Mouse (Mus musculus) lung, embryonic 16.5 days (tissue): Measurements from ENCODE around the gene Vav3. TPM values are rescaled to one million over a fixed set of nuclear protein-coding genes. Genes with fewer than 3 reads are reported as not detected.
A peak's percentile ranks its signal among the peaks of the same experiment; 100 is the strongest.

Experiments
- ATAC-seq: fragments of 200-750 bp; cut with Nextera tagmentation; 2 replicates; pipeline ENCODE4 v1.8.0; 2017; ENCODE audit warnings: low read depth, mild to moderate bottlenecking, moderate library complexity
- H3K27ac ChIP-seq: fragments of 300-500 bp; sonication (generic); 2 replicates; pipeline ENCODE4 v1.5.1; 2014; ENCODE audit warnings: mild to moderate bottlenecking, control low read depth, low read length
- H3K27me3 ChIP-seq: fragments of 300-500 bp; sonication (generic); 2 replicates; pipeline ENCODE4 v1.6.1; 2014; ENCODE audit warnings: low read depth, low read length, mixed read lengths; ENCODE audit not compliant: control insufficient read depth, insufficient read depth
- H3K36me3 ChIP-seq: fragments of 300-500 bp; sonication (generic); 2 replicates; pipeline ENCODE4 v1.6.1; 2014; ENCODE audit warnings: low read length; ENCODE audit not compliant: control insufficient read depth, insufficient read depth
- H3K4me1 ChIP-seq: fragments of 300-500 bp; sonication (generic); replicated peaks from 2 replicates; pipeline ENCODE4 v1.6.1; 2014; ENCODE audit warnings: low read length, mixed read lengths; ENCODE audit not compliant: control insufficient read depth, insufficient read depth
- H3K4me2 ChIP-seq: fragments of 300-500 bp; sonication (generic); 2 replicates; pipeline ENCODE4 v1.6.1; 2014; ENCODE audit warnings: low read depth, low read length, control low read depth
- H3K4me3 ChIP-seq: fragments of 300-500 bp; sonication (generic); 2 replicates; pipeline ENCODE4 v1.5.1; 2014; ENCODE audit warnings: mild to moderate bottlenecking, low read length, control low read depth
- H3K9ac ChIP-seq: fragments of 300-500 bp; sonication (generic); 2 replicates; pipeline ENCODE4 v1.6.1; 2014; ENCODE audit warnings: low read length, control low read depth
- H3K9me3 ChIP-seq: fragments of 300-500 bp; sonication (generic); 2 replicates; pipeline ENCODE4 v1.6.1; 2016; ENCODE audit warnings: low read length; ENCODE audit not compliant: control insufficient read depth
- WGBS: fragments of 180-500 bp; shearing (Covaris S2); extraction: QIAGEN DNeasy Blood & Tissue Kit; methylation state at CpG from one replicate; pipeline ENCODE4 v1.1.7; 2014; 5-methylcytosine and 5-hydroxymethylcytosine counted together
- polyA plus RNA-seq: library from polyadenylated mRNA; unstranded; fragments of >200 nt; fragmentation: Nextera tagmentation; extraction: Ambion mirVana; gene quantifications from 2 replicates; pipeline ENCODE4 v1.2.1, GENCODE M21; 2015

Vav3 gene
- polyA plus RNA-seq, 1 experiment from 2014 or later: 6.3 TPM

DNA sequence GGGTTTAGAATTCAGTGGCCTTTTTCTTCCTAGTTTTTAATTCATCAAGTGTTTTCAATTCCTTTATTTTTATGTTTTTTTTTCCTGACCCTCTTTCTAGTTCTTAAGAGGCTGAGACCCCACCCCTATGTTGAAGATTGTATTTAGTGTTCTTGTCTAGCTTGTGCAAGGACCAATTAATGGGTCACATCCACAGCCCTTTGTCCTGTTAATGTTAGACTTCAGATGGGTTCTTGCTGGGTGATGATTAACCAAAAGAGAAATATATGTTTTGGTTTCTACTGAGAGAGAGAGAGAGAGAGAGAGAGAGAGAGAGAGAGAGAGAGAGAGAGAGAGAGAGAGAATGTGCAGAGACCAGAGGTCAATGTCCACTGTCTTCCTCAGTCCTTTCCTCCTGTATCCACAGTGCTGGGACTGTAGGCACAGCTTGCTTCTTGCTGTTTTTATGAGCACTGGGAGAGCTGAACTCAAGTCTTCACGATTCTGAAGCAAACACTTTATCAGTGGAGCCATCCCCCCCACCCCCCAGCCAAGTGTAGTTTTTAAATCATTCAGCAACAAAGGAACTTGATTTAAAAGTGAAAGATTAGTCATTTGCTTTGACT is 130.3 kb downstream of the Vav3 start:
- 55% methylated on average over 1 of the region's 1 CpGs for WGBS
- Histone ChIP-seq H3K27ac (no peak overlapping the region), H3K27me3 (no peaks in the 10 kb centered on the region), H3K4me1 (no peaks in the 10 kb centered on the region; the same call in 1 of the 2 replicates), H3K9me3 (no peaks in the 10 kb centered on the region), H3K4me3 (no peak overlapping the region), H3K36me3 (no peaks in the 10 kb centered on the region), H3K9ac (no peak overlapping the region), H3K4me2 (no peak overlapping the region)
- ATAC-seq: no peak

DNA sequence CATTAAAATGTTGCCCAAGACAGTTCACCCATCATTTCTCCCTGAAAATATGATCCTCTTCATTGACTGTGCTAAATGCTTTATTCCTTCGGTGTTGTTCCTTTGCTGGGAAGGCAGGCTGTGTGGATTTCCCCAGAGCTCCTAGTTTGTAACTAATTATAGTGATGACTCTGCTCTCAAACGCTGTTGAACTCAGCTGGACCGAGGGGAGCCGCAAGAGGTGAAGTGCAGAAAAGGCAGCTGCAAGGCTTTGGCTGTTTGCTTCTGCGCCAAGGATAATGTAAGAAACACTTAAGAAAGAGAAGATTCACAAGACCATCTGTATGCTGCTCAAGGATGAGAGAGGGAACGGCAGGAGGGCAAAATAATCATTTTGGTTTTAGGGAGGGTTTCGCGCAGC is 136.1 kb downstream of the Vav3 start:
- Histone ChIP-seq H3K27me3 (no peaks in the 10 kb centered on the region), H3K4me2 (no peak overlapping the region), H3K4me3 (no peak overlapping the region), H3K9ac (no peak overlapping the region), H3K36me3 (no peaks in the 10 kb centered on the region), H3K27ac (no peak overlapping the region), H3K9me3 (no peaks in the 10 kb centered on the region), H3K4me1 (no peaks in the 10 kb centered on the region)
- 60% methylated on average over 8 of the region's 8 CpGs for WGBS
- no peak for ATAC-seq

DNA sequence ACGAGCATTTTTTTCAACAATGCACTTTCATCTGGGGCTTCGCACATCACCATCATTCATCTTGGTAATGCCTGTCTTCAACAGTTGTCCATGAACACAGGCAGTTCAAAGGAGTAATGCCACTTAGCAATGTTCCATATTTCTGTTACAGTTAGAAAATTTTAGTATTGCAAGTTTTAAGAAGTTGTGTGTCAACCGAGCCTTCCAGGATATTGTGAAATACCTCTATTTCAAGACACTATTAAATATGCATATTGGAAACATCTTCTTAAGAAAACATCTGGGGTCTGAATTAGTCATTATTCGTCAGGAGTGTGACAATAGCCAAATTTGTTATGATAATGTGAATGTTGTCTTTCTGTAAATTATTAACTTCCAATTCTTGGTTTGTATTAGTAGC is 137.8 kb downstream of the Vav3 start:
- H3K27ac ChIP-seq: no peak overlapping the region
- no peak overlapping the region for H3K4me2 ChIP-seq
- H3K9me3 ChIP-seq: no peaks in the 10 kb centered on the region
- WGBS: 53% methylated on average over 4 of the region's 4 CpGs
- no peak overlapping the region for H3K4me3 ChIP-seq
- ATAC-seq: no peak
- no peaks in the 10 kb centered on the region for H3K27me3 ChIP-seq
- no peaks in the 10 kb centered on the region for H3K36me3 ChIP-seq
- no peaks in the 10 kb centered on the region for H3K4me1 ChIP-seq
- no peak overlapping the region for H3K9ac ChIP-seq

DNA sequence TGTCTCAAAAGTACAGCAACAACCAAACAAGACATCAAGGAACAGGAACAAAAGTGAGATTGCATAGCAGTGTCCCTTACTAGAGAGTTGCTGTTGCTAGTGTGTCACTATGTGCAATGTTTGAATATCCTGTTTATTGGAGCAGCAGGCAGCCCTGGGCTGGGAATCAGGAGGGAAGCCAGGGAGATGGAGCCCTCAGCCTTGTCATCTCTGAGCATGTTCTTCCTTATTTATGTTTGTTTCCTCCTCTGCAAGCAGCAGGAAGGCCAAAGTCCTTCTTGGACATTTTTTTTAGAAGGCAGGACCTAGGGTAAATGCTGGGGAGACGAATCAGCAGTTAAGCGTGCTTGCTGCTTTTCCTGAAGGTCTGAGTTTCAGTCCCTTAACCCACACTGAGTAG is 140.2 kb downstream of the Vav3 start:
- H3K27ac ChIP-seq: no peak overlapping the region
- 55% methylated on average over 2 of the region's 2 CpGs for WGBS
- ATAC-seq: no peak

DNA sequence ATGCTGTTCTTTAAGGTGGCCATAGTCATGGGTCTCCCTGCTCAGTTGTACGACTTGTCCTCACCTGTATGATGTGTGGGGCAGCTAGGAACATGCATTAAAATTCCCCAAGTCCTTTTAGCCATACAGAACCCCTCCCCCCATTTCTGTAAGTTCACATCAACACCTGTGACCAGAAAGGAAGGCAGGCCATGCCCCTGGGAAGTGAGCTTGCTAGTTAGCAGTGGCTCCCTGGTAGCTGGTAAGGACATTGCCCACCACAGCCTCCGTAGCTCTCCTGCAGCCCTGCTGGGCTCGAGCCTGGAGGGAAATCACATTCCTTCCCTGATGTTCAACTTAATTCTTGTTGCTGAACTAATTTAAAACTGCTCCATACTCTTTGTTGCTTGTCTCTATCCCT is 146.3 kb downstream of the Vav3 start:
- H3K36me3 ChIP-seq: no peaks in the 10 kb centered on the region
- no peaks in the 10 kb centered on the region for H3K4me1 ChIP-seq
- H3K4me2 ChIP-seq: no peak overlapping the region
- no peak overlapping the region for H3K9ac ChIP-seq
- H3K27ac ChIP-seq: no peak overlapping the region
- no peak for ATAC-seq
- H3K9me3 ChIP-seq: no peaks in the 10 kb centered on the region
- H3K4me3 ChIP-seq: no peak overlapping the region
- H3K27me3 ChIP-seq: no peaks in the 10 kb centered on the region
- 77% methylated on average over 3 of the region's 3 CpGs for WGBS

More for the DNA sequence above, 140.2 kb downstream of the Vav3 start:
- H3K36me3 ChIP-seq: no peaks in the 10 kb centered on the region
- no peaks in the 10 kb centered on the region for H3K9me3 ChIP-seq
- no peaks in the 10 kb centered on the region for H3K27me3 ChIP-seq
- no peak overlapping the region for H3K4me3 ChIP-seq
- H3K4me2 ChIP-seq: no peak overlapping the region
- H3K9ac ChIP-seq: no peak overlapping the region
- no peaks in the 10 kb centered on the region for H3K4me1 ChIP-seq

DNA sequence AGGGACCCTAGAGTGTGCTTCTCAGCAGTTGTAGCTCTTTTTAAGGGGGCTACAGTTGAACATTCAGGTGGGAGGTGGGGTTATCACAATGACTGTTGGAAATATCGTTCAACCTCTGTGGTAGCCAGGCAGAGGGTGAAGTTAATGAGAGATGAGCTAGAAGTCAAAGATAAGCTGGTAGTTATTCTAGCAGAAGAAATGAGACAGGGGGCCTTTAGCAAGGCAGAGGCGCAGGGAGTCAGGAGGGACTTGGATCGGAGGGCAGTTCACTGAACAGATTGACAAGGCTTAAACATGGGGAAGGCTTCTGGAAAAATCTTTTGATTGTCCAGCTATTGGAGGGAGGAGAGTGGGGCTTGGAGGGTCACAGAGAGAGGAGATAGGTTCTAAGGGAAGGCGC is 147.4 kb downstream of the Vav3 start:
- Histone ChIP-seq H3K27ac (no peak overlapping the region), H3K4me2 (no peak overlapping the region), H3K27me3 (no peaks in the 10 kb centered on the region), H3K4me3 (no peak overlapping the region), H3K36me3 (no peaks in the 10 kb centered on the region), H3K9me3 (no peaks in the 10 kb centered on the region), H3K4me1 (no peaks in the 10 kb centered on the region), H3K9ac (no peak overlapping the region)
- 88% methylated on average over 4 of the region's 4 CpGs for WGBS
- ATAC-seq: no peak

DNA sequence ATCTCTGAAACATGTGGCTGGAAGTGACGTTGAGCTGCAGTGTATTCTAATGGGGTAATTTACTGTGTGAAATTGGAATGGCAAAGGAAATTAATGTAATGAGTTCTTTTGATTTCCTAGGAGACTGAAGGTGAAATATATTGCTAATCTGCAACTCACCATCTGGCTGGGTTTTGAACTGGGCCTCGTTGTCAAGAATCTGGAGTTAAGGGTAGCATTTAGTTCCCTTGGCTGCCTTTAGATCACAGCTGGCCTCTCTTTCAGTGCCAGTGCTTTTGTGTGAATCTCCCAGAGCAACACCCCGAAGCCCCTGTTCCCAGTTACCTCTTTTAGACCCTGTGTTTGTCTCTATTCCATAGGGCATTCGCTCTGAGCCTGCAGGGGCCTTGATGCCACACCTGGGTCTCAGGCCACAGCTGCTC is 148.3 kb downstream of the Vav3 start:
- H3K9ac ChIP-seq: no peak overlapping the region
- H3K4me3 ChIP-seq: no peak overlapping the region
- H3K27ac ChIP-seq: no peak overlapping the region
- H3K4me2 ChIP-seq: no peak overlapping the region
- H3K27me3 ChIP-seq: no peaks in the 10 kb centered on the region
- no peaks in the 10 kb centered on the region for H3K4me1 ChIP-seq
- no peaks in the 10 kb centered on the region for H3K9me3 ChIP-seq
- 67% methylated on average over 4 of the region's 4 CpGs for WGBS
- ATAC-seq: no peak
- no peaks in the 10 kb centered on the region for H3K36me3 ChIP-seq

DNA sequence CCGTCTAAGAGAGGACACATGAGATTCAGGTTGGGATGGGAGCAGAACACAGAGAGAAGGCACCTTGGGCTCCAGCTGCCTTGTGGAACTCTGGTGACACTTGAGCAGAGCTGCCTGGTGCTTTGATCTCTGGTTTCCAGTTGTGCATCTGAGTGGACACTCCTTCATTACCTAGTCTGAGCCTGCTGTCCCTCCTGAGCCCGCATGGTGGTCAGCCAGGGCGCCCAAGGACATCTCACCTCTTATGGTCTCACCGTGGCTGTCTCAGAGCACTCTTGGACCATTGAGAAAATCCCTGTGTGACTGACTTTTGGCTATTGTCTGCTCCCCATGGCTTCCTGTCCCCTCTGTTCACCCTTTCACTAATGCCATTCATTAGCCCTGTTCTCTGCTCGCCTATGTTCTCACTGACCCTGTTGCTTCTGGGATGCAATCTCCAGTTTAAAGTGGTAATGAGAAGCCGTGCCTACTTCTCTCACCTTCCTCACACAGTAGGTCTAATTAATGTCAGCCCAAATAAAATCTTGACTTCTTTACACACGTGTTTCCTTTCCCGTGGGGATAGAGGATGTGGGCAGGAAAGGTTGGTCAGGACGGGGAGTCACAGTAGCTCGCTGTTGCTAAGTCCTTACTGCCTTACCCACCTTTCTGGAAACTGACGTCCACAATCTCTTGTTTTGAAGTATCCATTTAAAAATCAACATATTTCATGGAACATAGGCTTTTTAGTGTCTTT is 150.3 kb downstream of the Vav3 start:
- no peak overlapping the region for H3K4me3 ChIP-seq
- H3K27ac ChIP-seq: no peak overlapping the region
- no peaks in the 10 kb centered on the region for H3K27me3 ChIP-seq
- no peak for ATAC-seq
- no peak overlapping the region for H3K4me2 ChIP-seq
- H3K9ac ChIP-seq: no peak overlapping the region
- WGBS: 64% methylated on average over 11 of the region's 11 CpGs
- H3K4me1 ChIP-seq: no peaks in the 10 kb centered on the region
- no peaks in the 10 kb centered on the region for H3K9me3 ChIP-seq
- no peaks in the 10 kb centered on the region for H3K36me3 ChIP-seq

DNA sequence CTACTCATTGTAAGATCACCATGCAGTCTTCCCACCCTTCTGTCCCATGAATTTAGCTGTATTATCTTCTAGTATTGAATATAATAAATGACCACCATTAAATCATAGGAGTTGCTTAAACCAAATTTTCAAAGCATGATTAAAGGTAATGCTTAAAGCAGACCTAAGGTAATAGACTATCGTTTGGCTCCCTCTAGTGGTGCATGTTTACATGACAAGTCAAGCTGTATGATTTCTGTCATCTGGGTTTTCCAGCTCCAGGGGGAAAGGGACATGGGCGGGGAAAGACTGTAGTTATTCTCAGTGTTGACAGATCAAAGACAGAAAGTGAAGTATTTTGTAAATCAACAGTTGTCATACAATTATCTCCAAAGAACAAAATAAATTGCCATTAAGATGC is 151.1 kb downstream of the Vav3 start:
- ATAC-seq: peak; percentile 62; the same call in 1 of the 2 replicates
- no peaks in the 10 kb centered on the region for H3K36me3 ChIP-seq
- no peak overlapping the region for H3K4me2 ChIP-seq
- no peaks in the 10 kb centered on the region for H3K27me3 ChIP-seq
- no peaks in the 10 kb centered on the region for H3K9me3 ChIP-seq
- no peak overlapping the region for H3K9ac ChIP-seq
- H3K4me3 ChIP-seq: no peak overlapping the region
- WGBS: 2% methylated on average over 2 of the region's 2 CpGs
- no peaks in the 10 kb centered on the region for H3K4me1 ChIP-seq
- H3K27ac ChIP-seq: no peak overlapping the region
